Mouse (Mus musculus): ENCODE results near the gene Aknad1.
A peak's percentile ranks its signal among the peaks of the same experiment; 100 is the strongest.

The Aknad1 gene

DNA sequence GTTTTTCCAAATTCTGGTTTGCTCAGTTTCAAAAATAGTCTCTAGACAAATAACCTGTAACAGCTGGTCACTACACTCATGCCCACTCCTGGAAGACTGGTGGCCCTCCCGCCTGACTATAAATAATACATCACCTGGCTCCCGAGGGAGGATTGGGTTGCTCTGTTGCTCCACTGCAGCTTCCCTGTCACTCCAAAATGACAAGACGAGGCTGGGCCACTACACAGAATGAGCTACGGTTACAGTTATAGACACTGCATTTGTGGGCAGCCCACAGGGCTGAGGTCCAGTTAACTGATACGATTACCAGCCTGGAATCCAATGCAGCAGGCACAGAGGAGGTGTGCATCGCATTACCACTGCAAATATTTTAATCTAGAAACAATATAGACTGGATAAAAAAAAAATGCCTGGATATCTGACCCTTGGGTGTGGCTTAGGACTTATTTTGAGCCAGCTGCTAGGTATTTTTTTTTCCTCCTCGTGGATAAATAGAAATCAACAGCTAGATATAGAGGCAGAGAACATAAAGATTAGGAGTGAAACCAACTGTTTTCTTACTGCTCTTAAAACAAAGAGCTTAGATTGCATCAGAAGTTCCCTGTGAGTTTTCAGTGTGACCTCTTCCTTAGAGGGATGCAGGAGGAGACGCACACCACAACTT lies at the start of gene Aknad1:
TSS of gene Aknad1 (plus strand) at position 614 of the 664 bp plus-strand sequence.
- DNase-seq, result no peak

DNA sequence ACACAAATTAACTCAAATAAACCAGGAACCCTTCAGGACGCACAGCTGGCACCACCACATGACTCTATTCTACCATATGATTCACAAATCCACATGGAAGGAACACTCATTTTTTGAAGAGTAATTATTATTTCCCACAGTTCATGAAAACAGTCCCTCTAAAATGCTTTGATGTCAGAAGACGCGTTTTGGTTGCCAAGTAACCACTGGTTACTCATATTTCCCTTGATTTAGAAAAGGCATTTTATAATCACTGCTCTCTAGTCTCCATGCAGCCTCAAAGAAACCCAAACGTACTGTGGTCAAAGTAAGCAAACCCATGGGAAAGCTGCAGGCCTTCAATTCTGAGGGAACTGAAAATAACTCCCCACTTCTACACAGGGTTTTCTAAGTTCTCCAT lies 49.5 kb upstream of the Aknad1 start:
- no peak for DNase-seq

DNA sequence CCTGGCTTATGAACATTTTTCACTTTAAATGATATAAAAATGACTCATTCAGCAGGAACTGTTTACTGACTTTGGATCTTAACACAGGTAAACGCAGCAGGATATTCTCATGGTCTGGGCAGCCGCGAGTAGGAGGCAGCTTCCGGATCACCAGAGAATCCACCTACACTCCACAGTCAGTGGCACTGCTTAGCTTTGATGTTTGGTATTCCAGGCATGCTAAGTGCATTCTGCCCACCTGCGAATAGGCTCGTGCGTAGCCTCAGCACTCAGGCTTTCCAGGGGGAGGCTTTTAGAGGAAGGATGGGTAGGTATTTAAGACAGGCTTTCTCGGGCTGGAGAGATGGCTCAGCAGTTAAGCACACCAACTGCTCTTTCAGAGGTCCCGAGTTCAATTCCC lies 45.1 kb upstream of the Aknad1 start:
- DNase-seq, result no peak

DNA sequence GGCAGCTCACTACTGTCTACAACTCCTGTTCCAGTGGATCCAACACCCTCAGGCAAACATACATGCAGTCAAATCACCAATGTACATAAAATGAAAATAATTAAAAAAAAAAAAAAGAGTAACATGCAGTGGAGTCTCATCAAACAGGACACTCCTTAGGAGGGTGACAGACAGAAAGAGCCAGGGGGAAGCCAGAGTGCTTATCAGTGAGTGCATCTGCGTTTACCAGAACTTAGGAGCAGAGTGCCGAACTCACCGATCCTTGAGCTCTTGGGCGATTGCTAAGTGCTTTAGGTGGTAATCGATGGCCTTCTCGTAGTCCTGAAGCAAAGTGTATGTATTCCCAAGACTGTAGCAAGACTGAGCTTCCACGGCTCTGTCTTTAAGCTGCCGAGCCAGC lies 40.8 kb upstream of the Aknad1 start:
- DNase-seq, result no peak

DNA sequence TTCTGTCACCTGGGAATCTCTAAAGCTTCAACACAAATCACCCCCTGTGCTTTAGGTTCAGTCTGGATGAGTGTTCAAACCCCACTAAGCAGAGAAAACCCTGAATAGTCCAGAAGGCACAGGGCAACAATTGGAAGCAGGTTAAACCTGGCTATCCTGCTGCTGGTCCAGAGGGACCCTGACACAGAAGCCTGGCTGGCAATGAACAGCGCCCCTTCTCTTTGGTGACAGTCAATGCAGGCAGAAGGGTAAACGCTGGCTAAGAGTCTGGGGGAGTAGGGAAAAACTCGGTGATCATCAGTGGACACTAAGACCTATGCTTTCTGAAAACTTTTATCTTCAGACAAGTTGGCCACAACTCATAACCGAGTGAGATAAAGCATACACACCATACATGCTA lies 39.7 kb upstream of the Aknad1 start:
- DNase-seq, result no peak

DNA sequence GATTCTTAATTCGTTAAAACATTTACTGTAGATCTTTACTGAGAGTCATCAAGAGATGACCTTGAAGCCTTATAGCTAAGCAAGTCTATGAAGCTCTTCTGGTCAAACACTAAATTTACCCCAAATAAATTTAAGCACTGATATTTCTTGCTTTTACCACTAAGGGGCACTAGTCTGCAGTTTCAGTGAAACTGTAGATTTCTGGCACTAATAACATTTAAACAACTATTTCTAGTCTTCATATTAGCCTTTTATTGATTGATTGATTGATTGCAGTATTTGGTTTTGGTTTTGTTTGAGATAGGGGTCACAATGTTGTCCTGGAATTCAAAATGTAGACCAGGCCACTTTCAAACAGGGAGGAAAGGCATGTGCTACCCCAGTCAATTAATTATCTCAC lies 38.2 kb upstream of the Aknad1 start:
- no peak for DNase-seq

DNA sequence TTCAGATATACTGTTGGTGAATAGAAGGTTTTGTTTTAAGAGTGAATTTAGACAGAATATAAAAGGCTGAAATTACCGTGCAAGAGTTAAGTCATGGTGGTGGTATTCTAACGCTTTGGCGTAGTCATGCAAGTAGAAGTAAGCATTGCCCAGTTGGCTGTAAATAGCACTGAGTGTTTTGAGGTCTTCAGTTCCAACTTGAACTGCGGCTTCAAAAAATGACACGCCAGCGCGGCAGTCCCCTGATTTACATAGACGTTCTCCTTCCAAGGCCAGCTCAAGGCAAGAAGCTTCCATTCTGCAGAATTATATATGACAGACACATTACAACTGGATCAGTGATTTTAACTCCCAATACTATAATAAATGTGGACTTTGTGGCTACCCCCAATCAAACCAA lies 36.7 kb upstream of the Aknad1 start:
- no peak for DNase-seq

DNA sequence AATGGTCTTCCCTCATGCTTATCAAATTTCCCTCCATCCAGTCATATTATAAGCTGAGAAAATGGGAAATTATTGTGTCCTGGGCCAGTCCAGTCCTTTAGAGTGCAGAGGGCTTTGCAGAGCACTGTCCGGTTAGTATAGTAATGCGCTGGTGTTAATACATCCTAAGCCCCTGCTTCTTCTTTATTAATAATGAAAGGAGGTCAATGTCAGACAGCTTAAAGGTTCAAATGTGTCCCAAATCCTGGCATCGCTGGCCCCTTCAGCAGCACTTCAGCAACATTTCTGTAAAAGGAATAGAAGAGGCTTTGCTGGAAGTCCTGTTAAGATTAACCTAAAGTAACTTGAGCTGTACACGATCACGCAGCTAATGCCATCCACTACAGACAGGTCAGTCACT lies 28.2 kb upstream of the Aknad1 start:
- no peak for DNase-seq

DNA sequence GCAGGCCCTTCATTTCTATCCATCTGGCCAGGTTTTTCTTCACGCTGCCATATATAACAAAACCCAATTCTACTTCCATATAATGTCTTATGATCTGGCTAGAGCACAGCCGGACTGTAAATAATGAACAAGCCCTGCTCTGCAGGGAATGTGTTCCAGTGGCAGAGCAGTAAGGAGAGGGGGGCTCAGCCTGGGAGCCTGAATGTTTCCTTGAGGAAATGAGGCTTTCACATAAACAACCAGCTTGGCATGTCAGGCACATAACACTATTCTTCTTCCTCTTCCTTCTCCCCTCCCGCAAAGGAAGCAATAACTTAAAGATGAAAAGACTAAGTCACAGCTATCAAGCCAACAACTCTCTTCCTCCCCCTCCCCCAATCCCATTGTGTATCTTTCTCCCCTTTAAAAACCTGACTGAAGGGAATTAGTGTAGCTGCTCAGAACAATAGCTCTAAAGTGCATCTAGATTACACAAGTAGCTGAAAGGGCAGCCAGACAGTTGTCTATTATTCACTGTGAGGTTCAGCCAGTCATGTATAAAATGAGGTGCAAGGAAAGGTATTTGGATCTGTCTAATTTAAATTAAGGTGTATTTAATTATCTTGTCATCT lies 26.3 kb upstream of the Aknad1 start:
- peak; percentile 8 to 23 for DNase-seq

DNA sequence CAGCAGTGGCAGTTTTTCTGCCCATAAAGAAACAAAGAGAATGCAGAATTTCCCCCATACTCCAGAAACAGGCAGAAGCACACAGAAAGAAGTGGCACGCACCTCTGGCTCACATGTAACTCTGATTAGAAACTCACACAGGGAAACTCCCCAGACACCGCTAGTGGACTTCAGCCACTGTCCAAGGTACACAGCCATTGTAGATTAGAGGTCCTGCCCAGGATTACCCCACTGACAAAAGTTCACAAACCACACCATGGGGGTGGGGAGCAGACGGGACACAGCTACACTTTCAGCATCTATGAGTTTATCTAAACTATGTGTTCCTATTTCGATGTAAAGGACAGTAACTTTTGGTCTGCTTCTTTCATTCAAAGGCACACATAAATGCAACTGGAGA lies 24.6 kb upstream of the Aknad1 start:
- DNase-seq, result peak; percentile 69 to 85

DNA sequence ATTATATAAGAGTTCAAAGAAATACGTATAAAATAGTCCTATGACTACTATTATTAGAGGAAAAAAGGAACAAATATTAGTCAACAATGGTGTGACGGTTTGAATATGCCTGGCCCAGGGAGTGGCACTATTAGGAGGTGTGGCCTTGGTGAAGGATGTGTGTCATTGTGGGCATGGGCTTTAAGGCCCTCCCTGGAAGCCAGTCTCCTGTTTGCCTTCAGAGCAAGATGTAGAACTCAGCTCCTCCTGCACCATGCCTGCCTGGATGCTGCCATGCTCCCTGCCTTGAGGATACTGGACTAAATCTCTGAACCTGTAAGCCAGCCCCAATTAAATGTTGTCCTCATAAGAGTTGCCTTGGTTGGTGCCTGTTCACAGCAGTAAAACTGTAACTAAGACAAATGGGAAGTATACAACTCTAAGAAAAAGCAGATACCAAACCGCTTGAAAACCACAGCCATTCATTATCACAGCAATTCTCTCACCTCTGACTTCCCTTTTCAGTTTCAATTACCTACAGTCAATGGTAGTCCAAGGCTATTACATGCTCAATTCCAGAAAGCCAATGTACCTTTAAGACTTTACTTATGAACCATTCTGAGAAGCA lies 21.5 kb upstream of the Aknad1 start:
- DNase-seq, result no peak

DNA sequence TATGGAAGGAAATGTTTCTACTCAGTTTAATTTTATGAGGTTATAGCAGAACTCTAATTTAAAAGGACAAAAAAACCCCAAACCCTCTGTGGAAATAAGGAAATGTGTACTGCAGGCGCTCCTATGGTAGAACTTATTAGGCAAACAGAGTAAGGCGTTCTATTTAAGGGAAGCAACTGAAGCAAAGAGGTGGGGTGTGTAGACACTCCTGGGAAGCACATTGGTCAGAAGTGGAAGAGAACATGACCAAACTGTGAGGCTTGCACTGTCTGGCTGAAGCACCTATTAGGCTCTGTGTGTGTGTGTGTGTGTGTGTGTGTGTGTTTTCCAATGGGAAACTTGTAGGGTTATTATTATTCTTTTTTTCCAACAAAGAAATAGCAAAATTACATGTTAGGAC lies 20.1 kb upstream of the Aknad1 start:
- no peak for DNase-seq

DNA sequence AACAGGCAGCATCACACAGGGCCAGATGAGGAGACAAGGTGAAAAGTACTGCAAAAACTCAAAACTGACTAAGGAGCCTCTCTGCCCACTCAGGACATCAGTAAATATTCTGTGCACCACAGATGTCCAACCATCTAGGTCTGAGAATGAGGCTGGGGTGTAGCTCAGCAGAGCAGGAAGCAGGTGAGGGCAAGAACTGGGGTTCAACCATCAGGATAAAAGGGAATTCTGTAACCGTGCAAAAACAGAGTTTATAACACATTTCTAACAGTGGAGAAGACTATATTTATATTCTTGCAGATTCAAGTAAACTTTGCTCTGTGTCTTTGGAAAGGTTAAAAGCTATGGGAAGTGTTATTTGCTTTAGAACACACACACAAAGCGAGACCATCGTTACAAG lies 19.7 kb upstream of the Aknad1 start:
- DNase-seq, result no peak

DNA sequence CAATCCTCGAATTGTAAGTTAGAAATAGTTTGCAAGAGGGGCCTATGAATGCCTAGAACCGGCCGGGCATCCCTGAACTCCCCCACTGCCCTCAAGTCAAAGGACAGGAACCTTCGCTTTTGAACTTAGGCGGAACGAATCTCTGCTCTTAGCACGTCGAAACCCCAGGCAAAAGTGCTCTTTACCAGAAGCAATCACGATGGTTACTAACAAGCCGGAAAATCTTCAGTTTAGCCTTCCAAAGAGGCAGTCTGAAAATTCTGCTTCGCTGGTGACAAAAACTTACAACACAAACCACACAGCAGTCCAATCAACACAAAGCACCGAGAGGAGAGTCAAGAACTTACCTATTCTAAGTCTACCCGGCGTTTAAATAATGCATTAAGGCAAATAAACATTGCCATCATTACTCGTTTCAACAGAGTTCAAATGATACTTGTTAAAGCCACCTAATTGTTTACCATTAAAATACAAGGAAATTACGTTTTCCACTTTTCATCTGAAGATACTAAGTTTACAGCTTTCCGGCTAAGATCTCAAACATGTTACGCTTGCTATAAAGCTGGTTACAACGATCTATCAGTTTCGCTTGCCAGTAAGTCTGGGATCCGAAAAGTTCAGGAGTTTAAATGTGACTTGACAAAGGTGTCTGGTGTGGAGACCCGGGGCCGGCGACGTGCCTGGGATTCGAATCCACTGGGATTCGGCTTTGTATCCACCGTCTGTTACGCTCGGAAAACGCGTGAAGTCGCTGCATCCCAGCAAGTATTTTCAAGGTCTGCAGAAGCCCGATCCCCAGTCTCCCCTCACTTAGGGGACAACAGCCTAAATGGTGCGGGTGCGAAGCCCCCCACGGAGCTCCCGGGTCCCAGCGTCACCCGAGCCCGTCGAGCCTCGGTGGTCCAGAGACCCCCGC lies 18.1 kb upstream of the Aknad1 start:
- peak; percentile 35 to 61 for DNase-seq

DNA sequence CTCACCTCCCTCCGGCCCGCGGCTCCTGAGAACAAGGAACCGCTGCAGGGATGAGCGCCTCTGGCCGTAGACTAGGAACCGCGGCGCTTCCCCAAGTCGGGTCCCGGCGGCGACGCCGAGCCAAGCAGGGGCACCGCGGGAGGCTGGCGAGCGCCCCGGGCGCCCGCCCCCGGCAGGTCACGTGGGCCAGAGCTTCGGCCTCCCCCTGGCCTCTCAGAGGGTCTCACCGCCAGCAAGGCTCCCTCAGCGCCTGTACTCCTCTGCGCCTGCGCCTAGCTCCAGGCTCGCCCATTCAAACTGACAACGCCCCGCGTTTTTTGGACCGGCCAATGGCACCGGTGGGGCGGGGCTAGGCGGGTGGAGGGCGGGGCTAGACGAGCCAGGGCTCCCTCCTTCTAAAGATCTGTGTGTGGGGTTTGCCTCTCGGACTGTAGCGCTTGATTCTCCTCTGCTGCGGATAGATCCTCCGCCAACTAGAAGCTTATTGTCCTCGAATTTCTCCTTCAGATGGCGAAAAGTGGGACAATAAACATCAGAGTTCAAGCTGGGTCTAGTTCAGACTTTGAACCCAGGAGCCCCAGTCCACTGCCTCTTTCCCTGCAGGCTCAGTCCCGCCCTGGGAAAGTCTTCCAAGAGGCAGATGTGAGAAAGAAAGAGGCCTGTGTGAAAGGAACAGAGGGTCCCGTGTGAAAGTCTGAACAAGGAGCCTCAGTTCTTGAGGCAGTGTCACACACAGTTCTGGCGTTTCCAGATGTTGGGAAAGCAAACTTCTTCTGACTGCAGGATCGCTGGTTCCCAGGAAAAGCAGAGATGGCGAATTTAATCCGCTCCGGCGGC lies 17.2 kb upstream of the Aknad1 start, which contains the start of gene Gpsm2:
TSS of gene Gpsm2 (minus strand) at position 274 of the 837 bp plus-strand sequence.
- peak; percentile 95 to 98 for DNase-seq

DNA sequence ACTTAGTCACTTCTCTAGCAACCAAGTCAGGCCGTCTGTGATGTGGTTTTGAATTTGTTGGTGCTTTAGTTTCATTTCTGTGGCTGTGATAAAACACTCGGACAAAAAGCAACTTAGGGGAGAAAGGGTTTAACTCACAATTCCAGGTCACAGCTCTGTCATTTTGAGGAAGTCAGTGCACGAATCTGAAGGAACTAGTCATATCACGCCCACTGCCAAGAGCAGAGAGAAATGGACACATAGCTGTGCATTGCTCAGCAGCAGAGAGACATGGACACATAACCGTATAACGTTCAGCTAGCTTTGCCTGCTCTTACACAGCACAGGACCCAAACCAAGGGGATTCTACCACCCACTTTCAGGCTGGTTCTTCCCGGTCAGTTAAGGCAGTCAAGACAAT lies 13.0 kb upstream of the Aknad1 start:
- no peak for DNase-seq

DNA sequence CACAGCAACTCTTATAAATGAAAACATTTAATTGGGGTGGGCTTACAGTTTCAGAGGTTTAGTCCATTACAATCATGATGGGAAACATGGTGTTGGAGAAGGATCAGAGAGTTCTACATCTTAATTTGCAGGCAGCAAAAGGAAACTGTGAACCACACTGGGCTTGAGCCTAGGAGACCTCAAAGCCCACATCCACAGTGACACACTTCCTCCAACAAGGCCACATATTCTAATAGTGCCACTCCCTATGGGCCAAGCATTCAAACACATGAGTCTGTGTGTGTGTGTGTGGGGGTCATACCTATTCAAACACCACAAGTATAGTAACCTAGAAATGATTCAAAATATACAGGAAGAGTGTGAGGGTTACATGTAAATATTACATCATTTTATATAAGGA lies 12.1 kb upstream of the Aknad1 start:
- no peak for DNase-seq

DNA sequence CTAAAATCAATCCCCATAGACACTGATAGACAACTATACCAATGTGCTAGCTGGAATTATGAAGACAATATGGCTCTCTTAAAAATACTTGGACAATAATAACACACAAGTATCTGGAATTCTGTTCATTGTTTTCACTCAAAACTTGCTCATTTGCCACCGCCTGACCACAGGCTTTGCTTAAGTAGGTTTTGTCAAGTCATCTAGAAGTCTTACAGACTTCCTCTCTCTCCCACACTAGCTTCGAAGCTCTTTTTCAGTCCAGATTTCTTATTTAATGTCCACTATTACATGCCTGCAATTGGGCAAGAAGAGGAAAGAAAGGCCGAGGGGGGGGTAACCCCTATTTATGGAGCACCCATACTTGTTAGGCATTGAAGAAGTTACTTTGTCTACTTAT lies 11.7 kb upstream of the Aknad1 start:
- DNase-seq, result no peak

DNA sequence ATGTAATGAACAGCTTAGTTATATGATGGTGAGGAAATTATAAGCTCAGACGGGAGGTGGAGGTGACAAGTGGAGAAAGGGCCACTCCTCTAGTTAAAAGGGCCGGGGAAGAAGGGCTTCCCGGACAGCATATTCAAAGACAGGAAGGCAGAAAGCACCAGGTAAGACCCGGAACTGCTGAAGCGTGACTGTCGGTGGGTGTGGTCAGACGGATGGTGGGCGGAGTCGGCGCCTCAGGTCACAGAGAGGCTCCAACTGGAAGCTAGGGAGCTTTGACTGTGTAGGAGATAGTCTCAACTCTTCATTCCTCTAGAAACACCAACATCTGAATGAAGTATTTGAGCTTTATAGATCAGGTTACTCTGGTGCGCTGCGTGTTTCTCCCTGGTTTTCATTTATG lies 9.1 kb upstream of the Aknad1 start:
- DNase-seq, result peak in 1 of 2 experiments; percentile 25

DNA sequence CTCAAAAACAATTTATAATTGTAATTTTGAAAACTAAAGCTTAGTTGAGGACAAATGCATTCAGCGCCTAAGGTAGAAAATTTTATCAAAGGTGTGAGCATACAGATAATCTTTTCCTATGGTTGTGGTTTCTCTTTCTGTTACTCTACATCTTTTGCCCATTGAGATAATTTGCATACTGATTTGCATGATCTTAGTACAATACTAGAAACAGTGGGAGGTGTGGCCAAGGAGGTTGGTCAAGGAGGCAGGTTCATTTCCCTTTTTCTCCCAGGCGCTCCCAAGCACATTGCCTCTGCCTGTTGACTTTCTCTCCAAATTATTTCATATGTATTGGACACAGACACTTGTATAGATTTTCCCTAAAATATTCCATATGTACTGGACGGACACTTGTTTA lies 1.7 kb upstream of the Aknad1 start:
- DNase-seq, result no peak

DNA sequence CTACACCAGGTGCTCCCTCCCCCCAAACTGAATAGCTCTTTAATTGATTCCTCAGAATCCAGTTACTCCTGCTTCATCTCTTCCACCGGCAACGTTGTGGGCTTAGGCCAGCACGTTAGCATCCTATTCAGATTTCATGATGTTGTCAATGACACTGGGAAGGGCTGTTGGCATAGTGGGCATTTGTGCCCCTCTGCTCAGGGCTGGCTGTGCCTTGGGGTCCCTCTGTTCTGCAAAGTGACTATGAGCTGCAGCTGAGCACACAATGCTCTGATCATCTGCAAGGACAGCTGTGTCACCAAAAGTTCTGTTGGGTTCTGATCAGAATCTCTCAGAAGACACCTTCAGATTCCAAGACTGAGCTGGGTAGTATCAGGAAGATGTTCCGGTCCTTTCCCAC lies 4.6 kb downstream of the Aknad1 start:
- no peak for DNase-seq

DNA sequence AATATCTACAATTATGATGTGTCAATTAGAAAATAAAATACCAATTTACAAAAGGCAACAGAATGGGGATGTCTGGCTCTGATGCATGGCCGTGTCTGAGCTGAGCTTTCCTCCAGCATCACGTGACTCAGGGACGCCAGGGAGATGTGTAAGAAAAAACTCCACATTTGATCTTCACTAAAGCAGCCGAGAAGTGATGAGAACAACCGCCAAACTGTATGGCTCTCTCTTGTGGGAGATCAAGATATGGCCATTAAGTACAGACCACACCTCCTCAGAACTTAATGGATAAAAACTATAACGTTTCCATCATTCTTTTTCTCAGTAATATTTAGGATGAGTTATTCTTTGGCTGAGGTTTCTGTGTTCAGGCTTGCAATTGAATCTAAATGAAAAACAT lies 11.6 kb downstream of the Aknad1 start:
- no peak for DNase-seq

Measured in kidney, postnatal 36 days (tissue).